Mouse (Mus musculus) thymus, adult 2 months (tissue): ENCODE results near the gene Stk40.

Experiments used
- CTCF ChIP-seq: fragments of 200-500 bp; IDR thresholded peaks from 2 replicates; pipeline ENCODE4 v1.5.1; 2012; ENCODE audit warnings: mild to moderate bottlenecking, control low read depth, low read length, moderate library complexity, borderline replicate concordance; ENCODE audit not compliant: control insufficient read depth, poor library complexity, insufficient read depth; ENCODE audit errors: extremely low read depth
- POLR2A ChIP-seq: fragments of 200-500 bp; IDR thresholded peaks from 2 replicates; pipeline ENCODE4 v1.6.1; 2012; ENCODE audit warnings: mild to moderate bottlenecking, low read length, control low read depth, moderate library complexity; ENCODE audit not compliant: control insufficient read depth, poor library complexity, insufficient read depth; ENCODE audit errors: extremely low read depth

DNA sequence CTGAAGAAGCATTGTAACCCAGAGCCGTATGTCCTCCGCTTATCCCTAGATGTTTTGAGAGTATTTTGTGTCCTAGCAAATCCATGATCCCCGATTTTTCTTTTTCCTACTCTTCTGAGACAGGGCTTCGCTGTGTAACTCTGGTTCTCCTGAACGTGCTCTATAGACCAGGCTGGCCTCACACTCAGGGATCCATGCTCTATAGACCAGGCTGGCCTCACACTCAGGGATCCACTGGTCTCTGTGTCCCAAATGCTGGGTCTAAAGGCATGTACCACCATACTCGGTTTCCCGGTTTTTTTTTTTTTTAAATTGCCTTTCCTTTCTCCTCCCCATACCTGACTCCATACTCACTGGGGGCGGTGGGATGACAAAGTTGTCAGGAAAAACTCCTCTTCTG, 57.2 kb downstream of the Stk40 start:
- TF ChIP-seq POLR2A: no peak
- no peak for TF ChIP-seq CTCF
